Mouse (Mus musculus) splenic B cell, adult 2 months (primary cell): ENCODE measurements at regions not wholly inside any gene's neighbourhood (a gene's known extent, or its start where the extent isn't known, plus 50 kb on each side); places are given as distances from the start of the nearest gene placed in this dataset.

Experiments
- DNase-seq: peaks from one replicate; pipeline ENCODE4 v3.0.0-alpha.2; 2011; ENCODE audit warnings: low read depth, low spot score
- H3K27me3 ChIP-seq: 2 replicates; pipeline ENCODE4 v1.6.1; 2012; ENCODE audit warnings: mild to moderate bottlenecking, low read length, moderate library complexity, mixed read lengths; ENCODE audit not compliant: control insufficient read depth, poor library complexity, insufficient read depth, severe bottlenecking
- H3K36me3 ChIP-seq: 2 replicates; pipeline ENCODE4 v1.6.1; 2012; ENCODE audit warnings: mild to moderate bottlenecking, low read length, moderate library complexity, mixed read lengths; ENCODE audit not compliant: control insufficient read depth, poor library complexity, insufficient read depth, severe bottlenecking

DNA sequence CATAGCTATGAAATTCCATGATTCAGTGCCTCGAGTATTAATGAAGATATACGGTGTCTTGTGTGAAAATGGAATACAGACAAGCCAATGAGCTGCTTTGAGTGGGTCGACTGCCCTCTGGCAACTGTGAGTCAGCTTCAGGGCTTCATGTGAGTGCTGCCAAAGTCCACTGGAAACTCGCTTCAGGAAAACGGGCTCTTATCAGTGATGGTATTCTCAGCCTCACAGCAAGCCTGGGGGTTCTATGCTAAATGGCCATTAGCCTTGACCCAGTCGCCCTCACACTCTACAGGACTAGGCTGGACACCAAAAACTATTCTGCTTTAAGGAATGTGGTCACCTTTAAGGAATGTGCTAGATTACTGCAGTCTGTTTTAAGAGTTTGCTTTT is 477.8 kb downstream of the Efnb2 start:
- no peaks in the 10 kb centered on the region for H3K36me3 ChIP-seq
- DNase-seq, result no peak
- no peaks in the 10 kb centered on the region for H3K27me3 ChIP-seq

DNA sequence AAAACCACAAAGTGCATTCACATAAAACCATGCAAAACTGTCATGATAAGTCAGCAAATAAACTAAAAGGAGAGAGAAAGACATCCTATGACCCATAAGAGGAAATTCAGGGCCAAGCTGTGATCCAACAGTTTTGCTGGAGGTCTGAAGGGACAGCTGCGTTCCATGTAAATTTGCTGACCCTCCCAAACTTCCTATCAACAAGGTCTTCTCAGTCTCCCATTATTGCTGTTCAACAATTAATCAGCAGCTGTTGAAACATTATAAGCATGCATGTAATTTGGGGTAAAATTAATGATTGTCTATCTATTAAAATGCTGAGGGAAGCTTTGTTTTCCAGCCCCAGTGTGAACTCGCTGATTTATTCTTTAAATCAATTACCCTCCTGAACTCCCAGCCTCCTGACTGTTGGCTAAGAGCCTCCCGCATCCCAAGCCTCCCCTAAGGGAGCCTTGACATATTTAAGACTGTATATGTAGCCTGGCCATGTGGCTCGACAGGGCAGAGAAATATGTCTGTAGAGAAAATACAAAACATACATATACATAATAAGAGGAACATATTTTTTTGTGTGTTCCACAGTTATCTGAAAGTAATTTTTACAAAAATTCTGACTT is 478.3 kb downstream of the Efnb2 start:
- Histone ChIP-seq H3K27me3 (no peaks in the 10 kb centered on the region), H3K36me3 (no peaks in the 10 kb centered on the region)
- DNase-seq, result no peak

DNA sequence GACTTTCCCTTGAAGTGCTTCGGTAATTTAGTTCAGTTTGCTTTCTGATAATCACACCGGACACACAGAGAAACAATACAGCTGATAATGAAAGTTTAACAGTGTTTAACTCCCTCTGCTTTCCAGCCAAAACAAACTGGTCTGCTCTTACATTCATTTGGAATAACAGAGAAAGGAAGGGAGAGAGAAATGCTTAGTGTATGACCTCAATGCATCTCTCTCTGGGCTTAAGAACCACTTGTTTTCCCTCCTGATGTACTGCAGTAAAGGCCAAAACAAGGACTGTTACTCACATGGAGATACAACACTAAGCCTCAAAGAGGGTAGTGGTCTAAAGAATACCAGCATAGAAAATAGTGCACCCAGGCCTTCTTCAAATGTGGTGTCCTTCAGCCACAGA is 478.9 kb downstream of the Efnb2 start:
- H3K36me3 ChIP-seq, result no peaks in the 10 kb centered on the region
- no peak for DNase-seq
- no peaks in the 10 kb centered on the region for H3K27me3 ChIP-seq

DNA sequence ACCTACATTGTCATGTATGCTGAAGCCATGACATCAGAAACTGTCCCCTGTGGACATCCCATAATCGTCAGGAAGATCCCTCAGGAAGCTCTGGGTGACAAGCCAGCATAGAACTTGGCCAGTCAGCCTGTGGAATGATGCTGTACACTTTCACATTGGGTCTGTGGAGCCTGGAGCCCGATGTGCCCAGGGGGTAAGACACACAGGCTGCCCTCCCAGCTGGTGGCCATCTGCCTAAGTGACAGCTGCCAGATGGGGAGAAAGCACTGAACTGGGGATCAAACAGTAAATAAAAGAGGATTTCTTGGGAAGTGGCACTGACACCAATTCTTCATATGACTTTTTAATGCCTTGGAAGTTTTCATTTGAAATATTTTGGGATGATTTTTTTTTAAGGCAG is 486.8 kb downstream of the Efnb2 start:
- DNase-seq, result no peak
- no peaks in the 10 kb centered on the region for H3K27me3 ChIP-seq
- H3K36me3 ChIP-seq, result no peaks in the 10 kb centered on the region

DNA sequence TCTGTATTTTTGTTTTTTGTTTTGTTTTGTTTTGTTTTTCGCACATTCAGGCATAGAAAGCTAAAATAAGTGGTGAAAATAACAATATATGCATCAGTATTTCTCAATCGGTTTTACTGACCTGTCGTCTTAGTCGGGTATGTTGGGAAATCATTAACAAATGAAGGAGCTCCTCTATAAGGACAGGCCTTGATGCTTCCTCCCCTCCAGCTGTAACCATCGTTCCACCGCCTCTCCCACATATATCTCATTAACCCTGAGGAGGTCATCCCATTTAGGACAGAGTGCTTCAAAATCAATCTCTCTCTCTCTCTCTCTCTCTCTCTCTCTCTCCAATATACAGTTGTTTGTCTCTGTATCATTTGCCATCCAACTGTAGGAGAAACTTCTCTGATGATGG is 492.4 kb downstream of the Efnb2 start:
- DNase-seq, result no peak
- no peaks in the 10 kb centered on the region for H3K27me3 ChIP-seq
- H3K36me3 ChIP-seq, result no peaks in the 10 kb centered on the region

DNA sequence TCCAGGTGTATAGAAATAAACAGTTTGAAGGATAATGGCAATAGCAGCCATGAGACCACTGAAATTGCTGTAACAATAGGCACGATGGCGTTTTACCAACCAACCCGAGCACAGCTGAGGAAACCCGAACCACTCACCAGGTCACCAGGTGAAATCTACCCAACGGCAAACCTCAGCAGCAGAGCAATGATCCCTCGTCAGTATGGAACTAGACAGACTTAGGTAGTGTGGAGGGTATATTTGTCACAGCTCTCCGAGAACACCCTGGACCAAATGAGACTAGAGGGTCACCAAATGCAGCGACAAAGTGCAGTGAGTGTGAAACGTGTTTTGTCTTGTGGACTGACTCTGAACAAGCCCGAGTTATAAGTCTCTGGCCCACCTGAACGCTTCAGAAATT is 492.8 kb downstream of the Efnb2 start:
- Histone ChIP-seq H3K36me3 (no peaks in the 10 kb centered on the region), H3K27me3 (no peaks in the 10 kb centered on the region)
- no peak for DNase-seq

DNA sequence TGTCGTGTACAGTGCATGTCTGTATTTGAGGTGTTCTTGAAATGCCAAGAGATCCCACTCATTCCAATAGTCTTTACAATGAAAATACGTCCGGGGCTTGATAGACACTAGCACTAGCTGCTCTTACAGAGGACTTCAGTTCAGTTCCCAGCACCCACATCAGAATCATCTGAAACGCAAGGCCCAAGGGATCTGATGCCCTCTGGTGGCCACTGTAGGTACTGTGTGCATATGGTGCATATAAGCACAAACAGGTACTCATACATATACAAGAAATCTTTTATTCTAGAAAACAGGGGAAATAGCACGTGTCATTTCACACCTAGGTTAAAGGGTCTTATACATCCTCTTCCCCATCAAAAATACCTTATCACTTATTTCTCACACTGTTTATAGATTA is 513.5 kb downstream of the Efnb2 start:
- H3K36me3 ChIP-seq, result no peaks in the 10 kb centered on the region
- no peaks in the 10 kb centered on the region for H3K27me3 ChIP-seq
- DNase-seq, result no peak

DNA sequence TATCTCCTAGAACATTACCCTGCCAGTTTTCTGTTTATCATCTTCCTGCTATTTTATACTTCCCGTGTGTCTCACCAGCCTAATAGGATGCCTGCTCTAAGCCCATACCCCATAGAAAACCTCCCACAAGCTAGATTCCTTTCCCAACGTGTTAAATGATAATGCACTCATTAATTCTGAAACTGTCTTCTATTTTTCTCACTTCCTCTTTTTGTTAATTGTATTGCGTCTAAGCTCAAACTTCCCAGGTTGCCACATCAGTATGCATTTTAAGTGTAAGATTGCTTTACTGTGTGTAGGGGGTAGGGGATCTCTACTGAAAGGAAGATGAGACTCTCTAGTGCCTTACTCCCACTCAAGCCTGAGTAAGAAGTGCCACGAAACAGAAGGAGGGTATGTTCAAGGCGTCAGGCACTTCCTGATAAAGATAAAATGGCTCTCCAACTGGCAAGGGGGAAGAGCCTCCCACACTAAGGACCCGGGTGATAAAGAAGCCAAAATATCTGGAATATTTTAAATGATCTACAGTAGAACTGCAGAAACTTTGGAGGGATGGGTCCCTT is 518.0 kb downstream of the Efnb2 start:
- no peak for DNase-seq
- Histone ChIP-seq H3K27me3 (no peaks in the 10 kb centered on the region), H3K36me3 (no peaks in the 10 kb centered on the region)

DNA sequence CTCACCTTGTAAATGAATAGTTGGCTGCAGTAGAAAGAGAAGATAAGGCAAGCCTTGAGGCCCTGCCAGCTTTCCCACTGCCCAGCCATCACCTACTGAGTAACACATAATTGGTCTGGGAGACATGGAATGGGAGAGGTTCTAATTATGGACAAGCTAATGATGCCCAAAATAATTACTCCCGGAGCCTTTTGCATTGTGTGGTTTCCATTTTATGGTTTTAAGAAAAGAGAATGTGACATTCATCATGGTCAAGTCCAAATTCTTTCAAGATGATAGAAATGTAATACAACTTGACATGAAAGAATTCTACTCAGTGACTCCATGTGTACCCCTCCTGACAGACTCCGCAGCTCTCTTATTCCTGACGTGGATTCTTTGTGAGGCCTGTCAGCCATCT is 518.6 kb downstream of the Efnb2 start:
- no peak for DNase-seq

DNA sequence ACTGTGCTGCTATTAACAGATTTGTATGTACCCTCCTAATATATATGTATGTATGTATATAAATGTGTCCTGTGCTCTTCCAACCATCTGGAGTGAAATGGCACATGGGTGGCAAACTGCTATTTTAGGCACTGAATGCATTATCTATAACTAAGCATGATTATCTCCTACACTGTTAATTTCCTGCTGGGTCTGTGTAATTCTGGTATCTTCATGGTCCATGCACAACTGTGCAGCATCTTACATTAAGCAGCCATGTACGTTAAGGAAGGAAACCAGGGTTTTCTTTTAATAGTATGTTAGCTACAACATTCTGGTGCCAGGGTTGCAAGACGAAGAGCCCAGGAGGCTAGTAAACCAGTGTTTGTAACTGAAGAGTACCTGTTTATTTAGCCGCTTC is 521.3 kb downstream of the Efnb2 start:
- DNase-seq, result no peak

More for the DNA sequence above, 518.6 kb downstream of the Efnb2 start:
- H3K36me3 ChIP-seq, result no peaks in the 10 kb centered on the region
- H3K27me3 ChIP-seq, result no peaks in the 10 kb centered on the region

DNA sequence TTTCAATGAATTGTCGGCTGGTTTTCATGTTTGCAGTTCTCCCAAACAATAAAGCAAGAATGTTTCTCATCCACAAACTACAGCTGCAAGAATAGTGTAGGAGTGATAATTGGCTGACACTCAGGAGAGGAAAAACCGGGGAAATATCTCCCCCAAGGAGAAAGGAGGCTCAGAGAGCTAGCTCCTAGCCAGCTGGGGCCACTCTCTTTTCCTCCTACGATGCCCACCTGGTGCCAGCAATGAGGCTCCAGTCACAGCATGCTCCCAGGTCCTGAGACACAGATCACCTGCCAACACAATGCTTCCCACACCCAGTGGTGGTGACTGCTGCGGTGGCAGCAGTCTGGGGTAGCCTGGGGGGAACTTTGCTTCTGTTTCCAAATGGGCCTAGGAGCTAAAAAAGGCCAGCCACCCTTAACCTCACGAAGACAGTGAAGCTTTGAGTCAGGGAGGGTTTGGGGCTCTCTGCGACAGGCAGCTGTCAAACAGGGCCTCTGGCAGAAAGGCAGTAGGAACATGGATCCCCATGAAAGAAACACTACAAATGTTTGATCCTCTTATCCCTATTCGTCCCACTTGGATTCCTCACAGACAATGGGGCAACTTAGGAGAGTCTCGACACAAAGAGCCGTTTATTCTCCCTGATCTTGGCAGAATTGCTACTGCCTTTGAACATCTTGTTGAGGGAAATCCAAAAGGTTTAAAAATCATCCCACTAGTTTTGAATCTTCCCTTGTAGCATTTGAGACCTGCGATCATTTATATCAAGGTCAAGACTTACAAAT is 527.8 kb downstream of the Efnb2 start:
- H3K36me3 ChIP-seq, result no peaks in the 10 kb centered on the region
- no peaks in the 10 kb centered on the region for H3K27me3 ChIP-seq
- DNase-seq, result no peak

More for the DNA sequence above, 521.3 kb downstream of the Efnb2 start:
- Histone ChIP-seq H3K36me3 (no peaks in the 10 kb centered on the region), H3K27me3 (no peaks in the 10 kb centered on the region)

DNA sequence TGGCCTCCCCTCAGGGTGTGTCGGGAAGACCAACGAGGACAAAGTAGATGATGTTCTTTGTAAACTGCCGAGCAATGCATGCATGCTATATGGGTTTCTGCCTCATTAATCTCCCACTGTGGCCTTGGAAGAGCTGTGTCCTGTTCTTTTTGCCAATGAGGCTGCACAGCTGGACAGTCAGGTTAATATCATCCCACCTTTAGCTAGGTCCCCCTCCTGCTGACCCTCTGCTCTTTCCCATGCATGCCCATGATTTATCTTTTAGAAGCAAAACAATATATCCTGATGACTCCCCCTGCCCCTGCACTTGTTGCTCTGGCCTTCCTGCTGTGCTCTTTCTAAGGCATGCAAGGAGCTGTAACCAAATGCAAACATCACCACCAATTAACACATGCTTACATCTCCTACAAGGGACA is 529.1 kb downstream of the Efnb2 start:
- DNase-seq, result no peak
- Histone ChIP-seq H3K27me3 (no peaks in the 10 kb centered on the region), H3K36me3 (no peaks in the 10 kb centered on the region)

DNA sequence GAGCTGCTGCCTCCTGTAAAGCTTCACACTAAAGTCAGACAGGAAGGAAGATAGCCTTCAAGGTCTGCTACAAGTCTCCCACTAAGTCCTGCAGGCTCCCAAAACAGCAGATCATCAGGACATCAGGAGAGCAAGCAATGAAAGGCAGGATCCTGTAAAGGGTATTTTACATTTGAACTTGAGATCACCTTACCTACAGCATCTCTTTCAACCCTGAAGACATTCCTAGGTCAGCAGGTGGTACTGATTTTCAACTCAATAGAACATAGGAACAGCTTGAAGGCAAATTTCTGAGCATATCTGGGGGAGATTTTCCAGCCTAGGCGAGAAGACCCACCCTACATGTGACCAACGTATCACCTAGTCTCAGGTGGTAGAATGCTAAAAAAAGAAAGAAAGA is 530.2 kb downstream of the Efnb2 start:
- no peak for DNase-seq
- no peaks in the 10 kb centered on the region for H3K36me3 ChIP-seq
- no peaks in the 10 kb centered on the region for H3K27me3 ChIP-seq

DNA sequence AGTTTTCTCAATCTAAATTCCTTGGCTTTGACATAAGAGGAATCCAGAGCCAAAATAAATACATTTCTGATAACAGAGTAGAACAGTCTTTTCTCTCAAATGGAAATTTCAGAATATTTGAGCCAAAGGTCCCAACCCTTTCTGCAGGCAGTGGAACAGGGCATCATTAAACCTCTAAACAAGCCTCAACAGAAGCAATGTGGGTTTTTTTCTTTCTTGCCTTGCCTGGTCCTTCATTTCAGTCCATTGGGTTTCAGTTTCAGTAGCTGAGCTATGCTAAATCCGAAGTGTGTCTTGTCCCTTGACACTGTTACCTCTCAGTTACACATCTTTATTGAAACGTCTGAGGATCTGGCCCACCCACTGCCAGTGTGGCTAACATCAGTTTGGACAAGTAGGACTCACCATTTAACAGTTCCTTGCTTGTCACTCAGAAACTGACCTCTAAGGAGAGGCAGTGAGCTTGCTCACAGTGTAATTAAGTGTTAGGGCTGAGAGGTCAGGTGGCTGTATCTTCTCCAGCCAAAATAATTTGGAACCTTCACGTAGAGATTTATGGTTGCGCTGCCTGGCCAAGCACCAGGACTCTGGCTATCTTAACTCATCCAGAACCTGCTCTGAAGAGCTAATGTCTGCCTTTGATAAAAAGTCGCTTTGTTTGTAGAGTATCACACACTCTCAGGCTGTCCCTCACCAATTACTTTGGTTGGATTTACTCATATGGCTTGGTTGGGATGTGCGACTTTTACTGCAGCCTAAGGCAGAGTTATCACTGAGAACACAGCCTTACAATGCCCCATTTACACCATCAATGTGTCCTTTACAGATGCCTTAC is 545.2 kb downstream of the Efnb2 start:
- Histone ChIP-seq H3K36me3 (no peaks in the 10 kb centered on the region), H3K27me3 (no peaks in the 10 kb centered on the region)
- no peak for DNase-seq

DNA sequence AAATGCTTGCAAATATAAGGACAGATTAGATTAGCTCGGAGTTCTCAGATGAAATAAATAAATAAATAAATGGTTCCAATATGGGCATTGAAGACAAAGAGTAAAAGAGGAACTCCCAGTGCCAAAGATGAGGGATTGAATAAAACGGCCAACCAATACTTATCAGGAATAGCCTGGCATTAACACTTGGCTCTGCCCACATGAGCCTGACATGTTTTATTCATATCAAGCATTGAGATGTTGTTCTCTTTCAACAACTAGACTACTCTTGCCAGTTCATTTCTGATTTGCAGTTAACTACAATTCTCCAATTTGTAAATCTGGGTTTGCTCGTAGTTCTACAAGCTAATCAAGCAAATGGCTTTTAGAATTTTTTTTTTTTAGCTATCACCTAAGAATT is 546.4 kb downstream of the Efnb2 start:
- Histone ChIP-seq H3K27me3 (no peaks in the 10 kb centered on the region), H3K36me3 (no peaks in the 10 kb centered on the region)
- DNase-seq, result no peak
